Mouse (Mus musculus): Measurements from ENCODE around the gene Pde6c.

DNA sequence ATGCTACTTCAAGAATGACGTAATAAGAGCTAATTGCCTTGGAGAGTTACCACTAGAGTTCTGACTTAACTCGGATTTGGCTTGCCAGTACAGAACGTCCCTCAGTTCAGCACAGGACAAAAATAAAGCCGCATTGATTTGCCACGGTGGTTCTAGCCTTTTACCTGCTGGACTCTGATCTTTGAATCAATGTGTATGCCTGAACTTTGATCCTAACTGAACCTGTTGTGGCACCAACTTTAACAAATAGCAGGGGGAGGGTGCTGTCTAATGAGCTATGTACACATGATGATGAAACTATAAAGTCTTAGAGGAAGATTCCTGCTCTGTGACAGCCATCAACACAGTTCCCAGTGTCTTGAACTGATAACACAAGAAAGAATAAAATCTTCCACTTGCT lies 58.9 kb downstream of the Pde6c start:
- TF ChIP-seq CTCF (IDR thresholded peaks at IDR 0.05; ENCODE audit: extremely low read depth, insufficient read depth, insufficient read length, insufficient replicate concordance) (no peak), POLR2A (IDR thresholded peaks at IDR 0.05; ENCODE audit: low read depth, low read length) (no peak)

Data from spleen, adult 2 months (tissue).